Mouse (Mus musculus) erythroblast, adult 5-6 weeks (primary cell): ENCODE measurements around the gene Dthd1. TPM values are rescaled to one million over a fixed set of nuclear protein-coding genes. Genes with fewer than 3 reads are reported as not detected.

Experiments
- ATAC-seq: replicated peaks from 2 replicates; pipeline ENCODE4 v1.8.0; 2016; ENCODE audit warnings: moderate number of reproducible peaks, mild to moderate bottlenecking, moderate TSS enrichment, inconsistent platforms; ENCODE audit not compliant: poor library complexity, low FRiP score, severe bottlenecking
- total RNA-seq, 2 experiments: library from RNA; stranded (forward) in 1 of 2; stranded (reverse) in 1 of 2; fragments of 150-400 nt in 1 of 2; fragments of 200-764, 138-1000 nt in 1 of 2; gene quantifications; 2 replicates each; pipeline versions ENCODE4 v1.2.3 to v1.2.4; 2015 to 2017; ENCODE audit warnings: low replicate concordance in 2 of 2

Dthd1 gene
- total RNA-seq, 2 experiments from 2014 or later: not detected

GRCm38 (mm10) chr5:62857502-62857901 lies 43.9 kb downstream of the Dthd1 start:
- no peak for ATAC-seq

GRCm38 (mm10) chr5:62858282-62858681 lies 44.7 kb downstream of the Dthd1 start:
- no peak for ATAC-seq

DNA sequence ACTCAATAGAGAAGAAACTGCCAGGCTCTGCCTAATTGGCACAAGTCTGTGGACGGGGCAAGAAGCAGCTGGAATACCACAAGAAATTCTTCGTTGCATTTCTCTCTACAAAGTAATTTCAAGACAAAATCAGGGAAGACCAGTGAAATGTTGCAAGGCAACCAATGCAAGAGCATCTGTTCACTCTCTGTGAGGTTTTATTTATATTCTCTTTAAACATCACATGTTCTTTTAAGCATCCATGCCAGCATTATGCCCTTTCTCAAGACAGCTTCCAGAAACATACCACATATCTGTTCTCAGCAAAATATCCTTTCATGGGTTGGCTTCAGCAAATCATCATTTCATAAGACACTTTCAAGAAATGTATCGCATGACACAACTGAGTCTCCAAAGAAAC lies 50.7 kb downstream of the Dthd1 start:
- no peak for ATAC-seq

GRCm38 (mm10) chr5:62867003-62867402 lies 53.4 kb downstream of the Dthd1 start:
- no peak for ATAC-seq

DNA sequence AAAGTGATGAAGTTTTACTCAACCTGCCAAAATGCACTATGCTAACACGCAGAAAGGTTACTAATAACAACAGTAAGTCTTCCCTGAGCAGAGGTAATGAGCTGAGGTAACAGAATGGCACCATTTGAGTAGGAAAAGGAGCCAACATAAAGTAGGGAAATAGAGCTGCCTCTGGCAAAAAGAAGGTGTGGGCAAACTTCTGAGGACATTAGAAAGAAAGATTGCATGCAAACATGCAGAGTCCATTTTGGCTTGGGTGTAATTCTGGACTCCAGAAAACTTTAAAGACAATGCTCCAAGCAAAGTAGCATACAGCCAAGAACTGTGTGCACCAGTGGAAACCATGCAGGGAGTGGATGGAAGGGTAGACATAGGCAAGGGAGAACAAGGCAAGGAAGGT lies 65.9 kb downstream of the Dthd1 start:
- no peak for ATAC-seq

GRCm38 (mm10) chr5:62895326-62895725 lies 81.7 kb downstream of the Dthd1 start:
- no peak for ATAC-seq

DNA sequence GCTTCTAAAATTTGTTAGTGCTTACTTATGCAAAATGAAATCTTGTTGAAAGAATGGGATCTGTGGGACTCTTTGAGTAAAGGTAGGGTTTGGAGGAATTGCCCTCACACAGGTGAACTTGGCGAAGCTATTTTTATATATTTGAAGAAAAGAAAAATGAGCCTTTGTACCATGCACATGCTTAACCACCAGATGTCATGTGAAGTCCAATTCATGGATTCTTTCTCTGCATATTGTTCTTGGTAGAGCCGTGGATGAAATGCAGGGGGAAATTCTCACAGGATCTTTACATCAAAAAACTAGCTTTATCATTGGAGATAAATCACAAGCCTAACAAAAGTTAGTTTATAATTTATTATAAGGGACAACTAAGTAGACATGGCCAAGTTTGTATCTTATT lies 93.3 kb downstream of the Dthd1 start:
- no peak for ATAC-seq

GRCm38 (mm10) chr5:62909074-62909473 lies 95.5 kb downstream of the Dthd1 start:
- no peak for ATAC-seq

DNA sequence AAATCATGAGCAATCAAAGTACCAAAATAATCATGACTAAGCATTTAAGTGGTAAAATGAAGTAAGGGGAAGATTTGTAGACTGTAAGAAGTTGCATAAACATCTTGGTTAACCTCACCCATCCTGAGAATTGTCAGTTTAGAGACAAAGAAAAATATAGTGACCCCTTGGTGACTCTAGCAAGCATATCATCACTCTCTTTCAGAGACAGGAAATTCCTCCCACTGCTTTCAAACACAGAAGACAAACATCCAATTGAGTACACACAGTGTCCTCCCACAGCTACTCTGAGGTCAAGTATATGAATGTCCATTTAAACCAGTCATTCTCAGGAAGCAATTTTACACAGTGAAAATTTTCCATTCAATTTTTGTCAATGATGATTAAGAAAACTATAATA lies 111.0 kb downstream of the Dthd1 start:
- no peak for ATAC-seq

Other genes starting within 250 kb of the Dthd1 start
- gene Arap2, start 47.7 kb upstream of the Dthd1 start, total RNA-seq (2015; ENCODE audit: low replicate concordance): 4.8 and 7.5 TPM in 2 replicates
- 2.1 and 5.6 TPM in 2 replicates for gene Arap2, start 47.7 kb upstream of the Dthd1 start, total RNA-seq (2017; ENCODE audit: low replicate concordance)